Mouse (Mus musculus) cerebellum, postnatal 25 days (tissue): ENCODE data around the gene Pdia3.
"Not testable (repeated sequence)": the region's sequence is repeated elsewhere in the genome, so short reads cannot be mapped to it uniquely, and the experiment has no call there.

ENCODE experiments used
- DNase-seq, 2 experiments: peaks; one replicate each; pipeline ENCODE4 v3.0.0; 2021; ENCODE audit warnings: mixed read lengths in 2 of 2

Pdia3 gene

GRCm38 (mm10) chr2:121443068-121443349 lies 29.4 kb downstream of the Pdia3 start:
- DNase-seq = no peak

- DNase-seq = no peak
Measured at GRCm38 (mm10) chr2:121444178-121444577, 30.6 kb downstream of the Pdia3 start, which contains the start of gene Ell3. Gene Ell3 (minus strand): TSS chr2:121444278.

GRCm38 (mm10) chr2:121445117-121445516 lies 31.5 kb downstream of the Pdia3 start:
- DNase-seq = no peak

- DNase-seq = no peak
Measured at GRCm38 (mm10) chr2:121446506-121446905, 32.9 kb downstream of the Pdia3 start.

- no peak for DNase-seq
Measured at GRCm38 (mm10) chr2:121447006-121447405, 33.4 kb downstream of the Pdia3 start.

GRCm38 (mm10) chr2:121448136-121448535 lies 34.6 kb downstream of the Pdia3 start:
- peak; percentile 19 to 37 for DNase-seq

GRCm38 (mm10) chr2:121448739-121449535 lies 35.4 kb downstream of the Pdia3 start, which contains the start of gene Serf2:
Gene Serf2 (plus strand): TSS chr2:121449195.
- DNase-seq = peak; percentile 99

- no peak for DNase-seq
Measured at GRCm38 (mm10) chr2:121449545-121450011, 36.0 kb downstream of the Pdia3 start.

- DNase-seq = no peak
Measured at GRCm38 (mm10) chr2:121450093-121450492, 36.5 kb downstream of the Pdia3 start.

GRCm38 (mm10) chr2:121452361-121452760 lies 38.8 kb downstream of the Pdia3 start:
- DNase-seq = no peak

GRCm38 (mm10) chr2:121452990-121453389 lies 39.4 kb downstream of the Pdia3 start, which contains the start of gene Hypk:
Gene Hypk (plus strand): TSS chr2:121453290.
- DNase-seq = no peak

GRCm38 (mm10) chr2:121453917-121454316 lies 40.3 kb downstream of the Pdia3 start:
- DNase-seq = no peak

- DNase-seq = no peak
Measured at GRCm38 (mm10) chr2:121455534-121455933, 42.0 kb downstream of the Pdia3 start.

GRCm38 (mm10) chr2:121456692-121457642 lies 43.4 kb downstream of the Pdia3 start, which contains the start of gene Serinc4:
Gene Serinc4 (minus strand): TSS chr2:121456781.
- DNase-seq = peak; percentile 81 to 88

GRCm38 (mm10) chr2:121460071-121460470 lies 46.5 kb downstream of the Pdia3 start:
- DNase-seq = no peak

GRCm38 (mm10) chr2:121468982-121469381 lies 55.4 kb downstream of the Pdia3 start:
- not testable (repeated sequence) for DNase-seq

GRCm38 (mm10) chr2:121472783-121473182 lies 59.2 kb downstream of the Pdia3 start:
- DNase-seq = not testable (repeated sequence)

GRCm38 (mm10) chr2:121473301-121474179 lies 60.0 kb downstream of the Pdia3 start, which contains the start of gene Mfap1b:
Gene Mfap1b (minus strand): TSS chr2:121474067.
- peak; percentile 83 to 86 for DNase-seq

- no peak for DNase-seq
Measured at GRCm38 (mm10) chr2:121474180-121474535, 60.6 kb downstream of the Pdia3 start.

GRCm38 (mm10) chr2:121475306-121475705 lies 61.7 kb downstream of the Pdia3 start:
- not testable (repeated sequence) for DNase-seq

- no peak for DNase-seq
Measured at GRCm38 (mm10) chr2:121477491-121478266, 64.1 kb downstream of the Pdia3 start.
